Mouse (Mus musculus) thymus, postnatal 36 days (tissue): ENCODE measurements around the gene Insr.

Experiments used
- DNase-seq, 2 experiments: peaks; one replicate each; pipeline ENCODE4 v3.0.0; 2022; ENCODE audit warnings: mixed read lengths in 2 of 2

Gene Insr

GRCm38 (mm10) chr8:3273799-3274198 lies 5.6 kb downstream of the Insr start:
- no peak for DNase-seq

- DNase-seq = no peak
These were observed 12.0 kb downstream of the Insr start for GRCm38 (mm10) chr8:3267449-3267761.

- no peak for DNase-seq
These were observed 12.6 kb downstream of the Insr start for GRCm38 (mm10) chr8:3266686-3267448.

GRCm38 (mm10) chr8:3265182-3265581 lies 14.2 kb downstream of the Insr start:
- no peak for DNase-seq

- no peak for DNase-seq
These were observed 16.6 kb downstream of the Insr start for GRCm38 (mm10) chr8:3262779-3263178.

GRCm38 (mm10) chr8:3261101-3261500 lies 18.3 kb downstream of the Insr start:
- DNase-seq = no peak

- DNase-seq = no peak
These were observed 19.1 kb downstream of the Insr start for GRCm38 (mm10) chr8:3260127-3260811.

GRCm38 (mm10) chr8:3256147-3256940 lies 23.1 kb downstream of the Insr start:
- DNase-seq = no peak

GRCm38 (mm10) chr8:3255321-3255720 lies 24.1 kb downstream of the Insr start:
- DNase-seq = no peak

GRCm38 (mm10) chr8:3253179-3253578 lies 26.2 kb downstream of the Insr start:
- DNase-seq = no peak

- no peak for DNase-seq
These were observed 26.8 kb downstream of the Insr start for GRCm38 (mm10) chr8:3252665-3253064.

GRCm38 (mm10) chr8:3251101-3251500 lies 28.3 kb downstream of the Insr start:
- no peak for DNase-seq

- no peak for DNase-seq
These were observed 29.5 kb downstream of the Insr start for GRCm38 (mm10) chr8:3249886-3250285.

- DNase-seq = no peak
These were observed 30.7 kb downstream of the Insr start for GRCm38 (mm10) chr8:3248704-3249103.

- DNase-seq = no peak
These were observed 32.3 kb downstream of the Insr start for GRCm38 (mm10) chr8:3247129-3247528.

- no peak for DNase-seq
These were observed 36.2 kb downstream of the Insr start for GRCm38 (mm10) chr8:3243229-3243628.

- DNase-seq = no peak
These were observed 38.7 kb downstream of the Insr start for GRCm38 (mm10) chr8:3240725-3241124.

GRCm38 (mm10) chr8:3239641-3240040 lies 39.8 kb downstream of the Insr start:
- no peak for DNase-seq

- no peak for DNase-seq
These were observed 40.6 kb downstream of the Insr start for GRCm38 (mm10) chr8:3238792-3239191.

GRCm38 (mm10) chr8:3237319-3237718 lies 42.1 kb downstream of the Insr start:
- no peak for DNase-seq

- no peak for DNase-seq
These were observed 43.1 kb downstream of the Insr start for GRCm38 (mm10) chr8:3236277-3236676.

- no peak for DNase-seq
These were observed 44.8 kb downstream of the Insr start for GRCm38 (mm10) chr8:3234569-3234968.

- DNase-seq = no peak
These were observed 46.8 kb downstream of the Insr start for GRCm38 (mm10) chr8:3232601-3233000.
